Mouse (Mus musculus): ENCODE results near the gene Tma7. TPM values are rescaled to one million over a fixed set of nuclear protein-coding genes. Genes with fewer than 3 reads are reported as not detected.

Tma7 gene
- polyA plus RNA-seq, 2 experiments: 191 to 664 TPM

DNA sequence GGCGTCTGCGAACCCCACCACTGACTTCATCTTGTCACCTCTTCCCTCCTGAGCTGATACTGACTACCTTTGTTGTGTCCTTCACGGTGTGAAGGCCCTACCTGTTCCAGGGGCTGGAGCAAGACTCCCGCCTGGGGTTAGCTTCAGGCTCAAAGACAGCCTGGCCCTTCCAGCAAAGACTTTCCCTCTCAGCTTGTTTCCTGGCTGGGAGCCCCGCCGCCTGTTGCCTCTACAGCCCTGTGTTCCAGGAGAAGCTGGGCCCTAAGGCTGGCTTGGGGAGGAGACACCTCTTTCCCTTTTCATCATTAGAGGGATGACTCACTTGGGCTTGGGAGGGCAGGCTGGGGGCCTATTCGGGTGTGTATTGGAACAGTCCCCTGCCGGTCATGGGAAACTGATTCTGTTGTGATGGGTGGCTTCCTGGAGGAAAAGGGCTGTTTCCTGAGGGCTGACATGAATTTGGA, 43.5 kb downstream of the Tma7 start:
- peak overlapping the region; percentile 81 for H3K4me2 ChIP-seq (replicated peaks; ENCODE audit: low read depth, low read length, severe bottlenecking)
- H3K27me3 ChIP-seq (ENCODE audit: control insufficient read depth, insufficient read depth, low read length): no peaks in the 10 kb centered on the region
- peak overlapping the region; percentile 55 for H3K27ac ChIP-seq (replicated peaks; ENCODE audit: low read depth, low read length)
- DNase-seq (ENCODE audit: low spot score) (no peak), ATAC-seq (ENCODE audit: low FRiP score, low read depth) (peak; percentile 3; the same call in 1 of the 2 replicates)
- no peak for TF ChIP-seq POLR2A (IDR thresholded peaks at IDR 0.05; ENCODE audit: borderline replicate concordance, extremely low read depth, insufficient read depth, insufficient read length)
- peaks cover 13% of the 10 kb centered on the region; the same call in 1 of the 2 replicates for H3K4me1 ChIP-seq (ENCODE audit: control insufficient read depth, insufficient read depth, low read length)
- peak overlapping the region; percentile 84 for H3K9ac ChIP-seq (ENCODE audit: low read depth, low read length, severe bottlenecking)
- peak overlapping the region; percentile 79 for H3K4me3 ChIP-seq (replicated peaks; ENCODE audit: low read length)
- H3K36me3 ChIP-seq (ENCODE audit: control insufficient read depth, insufficient read depth, low read length): no peaks in the 10 kb centered on the region; the same call in 1 of the 2 replicates
- H3K9me3 ChIP-seq (ENCODE audit: control insufficient read depth, low read length): no peaks in the 10 kb centered on the region
- WGBS: 13% methylated on average over 6 of the region's 8 CpGs

DNA sequence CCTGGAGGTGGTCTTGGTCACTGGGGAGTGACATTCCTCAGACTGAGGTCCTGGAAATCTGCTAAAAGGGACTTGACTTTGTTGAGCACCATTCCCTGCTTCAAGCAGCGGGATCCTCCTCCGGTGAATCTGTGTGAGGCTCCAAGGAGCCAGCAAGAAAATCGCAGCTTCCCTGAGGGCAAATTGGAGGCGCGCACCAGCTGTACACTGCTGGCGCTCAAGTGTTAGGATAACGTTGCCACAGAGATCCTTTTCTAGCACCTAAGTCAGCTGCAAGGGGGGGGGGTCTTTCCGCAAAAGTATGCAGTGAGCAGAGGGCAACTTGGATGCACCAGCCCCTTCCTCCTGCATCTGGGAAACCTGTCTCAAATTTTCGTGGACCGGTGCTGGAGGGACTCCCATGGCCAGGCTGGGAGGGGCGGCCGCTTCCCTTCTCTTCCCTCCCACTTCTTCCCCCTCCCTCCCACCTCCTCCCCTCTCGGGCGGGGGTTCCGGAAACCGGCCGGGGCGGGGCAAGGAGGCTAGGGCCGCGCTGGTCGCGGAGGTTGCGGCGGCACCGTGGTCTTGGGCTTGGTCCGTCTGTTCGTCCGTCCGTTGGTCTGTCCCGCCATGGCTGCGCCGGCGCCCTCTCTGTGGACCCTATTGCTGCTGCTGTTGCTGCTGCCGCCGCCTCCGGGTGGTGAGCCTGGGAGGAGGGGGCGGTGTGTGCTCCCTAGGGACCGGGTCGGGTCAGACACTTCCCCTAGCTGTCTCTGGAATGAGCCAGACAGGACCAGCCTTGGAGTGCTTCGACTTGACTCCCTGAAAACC, 44.1 kb downstream of the Tma7 start, which contains the start of gene Shisa5:
Shisa5 (plus strand) TSS at position 480 of the 810 bp plus-strand sequence.
- Histone ChIP-seq H3K4me1 (ENCODE audit: control insufficient read depth, insufficient read depth, low read length) (peaks cover 13% of the 10 kb centered on the region; the same call in 1 of the 2 replicates), H3K36me3 (ENCODE audit: control insufficient read depth, insufficient read depth, low read length) (no peaks in the 10 kb centered on the region; the same call in 1 of the 2 replicates), H3K27me3 (ENCODE audit: control insufficient read depth, insufficient read depth, low read length) (no peaks in the 10 kb centered on the region), H3K4me2 (replicated peaks; ENCODE audit: low read depth, low read length, severe bottlenecking) (peak within 1 kb of the TSS; percentile 81), H3K4me3 (replicated peaks; ENCODE audit: low read length) (peak within 1 kb of the TSS; percentile 79), H3K9ac (ENCODE audit: low read depth, low read length, severe bottlenecking) (peak within 1 kb of the TSS; percentile 84), H3K9me3 (ENCODE audit: control insufficient read depth, low read length) (no peaks in the 10 kb centered on the region), H3K27ac (replicated peaks; ENCODE audit: low read depth, low read length) (peak within 1 kb of the TSS; percentile 55)
- WGBS: 1% methylated on average over 36 of the region's 40 CpGs
- DNase-seq (ENCODE audit: low spot score) (peak; percentile 75), ATAC-seq (ENCODE audit: low FRiP score, low read depth) (peak; percentile 95)
- TF ChIP-seq POLR2A (IDR thresholded peaks at IDR 0.05; ENCODE audit: borderline replicate concordance, extremely low read depth, insufficient read depth, insufficient read length): peak; percentile 86; the same call in 1 of the 2 replicates

DNA sequence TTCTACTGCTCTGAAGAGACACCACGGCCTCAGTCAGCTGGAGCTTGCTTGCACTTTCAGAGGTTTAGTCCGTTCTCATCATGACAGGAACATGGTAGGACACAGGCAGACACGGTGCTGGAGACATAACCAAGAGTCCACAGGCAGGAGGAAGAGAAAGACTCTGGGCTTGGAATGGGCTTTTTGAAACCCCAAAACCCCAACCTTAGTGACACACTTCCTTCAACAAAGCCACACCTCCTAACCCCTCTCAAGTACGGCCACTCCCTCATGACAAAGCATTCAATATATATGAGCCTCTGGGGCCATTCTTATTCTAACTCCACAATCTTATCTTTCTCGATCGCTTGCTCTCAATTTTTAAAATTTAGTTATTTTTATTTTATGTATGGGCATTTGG, 50.0 kb downstream of the Tma7 start:
- ATAC-seq (ENCODE audit: low FRiP score, low read depth) (no peak), DNase-seq (ENCODE audit: low spot score) (no peak)
- Histone ChIP-seq H3K9me3 (ENCODE audit: control insufficient read depth, low read length) (no peaks in the 10 kb centered on the region), H3K4me3 (replicated peaks; ENCODE audit: low read length) (no peak overlapping the region), H3K4me2 (replicated peaks; ENCODE audit: low read depth, low read length, severe bottlenecking) (no peak overlapping the region), H3K27ac (replicated peaks; ENCODE audit: low read depth, low read length) (no peak overlapping the region), H3K4me1 (ENCODE audit: control insufficient read depth, insufficient read depth, low read length) (no peaks in the 10 kb centered on the region), H3K36me3 (ENCODE audit: control insufficient read depth, insufficient read depth, low read length) (no peaks in the 10 kb centered on the region), H3K9ac (ENCODE audit: low read depth, low read length, severe bottlenecking) (no peak overlapping the region), H3K27me3 (ENCODE audit: control insufficient read depth, insufficient read depth, low read length) (no peaks in the 10 kb centered on the region)
- WGBS: 87% methylated on average over 6 of the region's 6 CpGs
- no peak for TF ChIP-seq POLR2A (IDR thresholded peaks at IDR 0.05; ENCODE audit: borderline replicate concordance, extremely low read depth, insufficient read depth, insufficient read length)

DNA sequence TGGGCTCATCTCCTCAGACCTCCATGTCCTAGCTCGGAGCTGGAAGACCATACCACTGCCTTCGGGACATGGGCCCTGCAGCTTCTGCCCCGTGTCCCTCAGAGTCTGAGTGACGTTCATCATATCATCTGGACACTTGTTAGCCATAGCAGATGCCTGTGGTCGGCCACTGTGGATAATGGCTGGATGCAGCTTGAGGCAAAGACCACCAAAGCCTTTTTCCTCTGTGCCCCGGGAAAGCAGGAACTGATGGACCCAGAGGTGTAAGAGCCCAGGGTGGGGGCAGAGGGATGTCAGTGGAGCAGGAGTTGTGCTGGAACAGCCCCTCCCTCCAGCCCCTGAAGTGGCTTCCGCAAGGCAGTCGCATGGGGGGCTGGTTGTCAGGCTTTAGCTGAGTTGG, 50.7 kb downstream of the Tma7 start:
- TF ChIP-seq POLR2A (IDR thresholded peaks at IDR 0.05; ENCODE audit: borderline replicate concordance, extremely low read depth, insufficient read depth, insufficient read length): no peak
- DNase-seq (ENCODE audit: low spot score): no peak
- 77% methylated on average over 8 of the region's 8 CpGs for WGBS

DNA sequence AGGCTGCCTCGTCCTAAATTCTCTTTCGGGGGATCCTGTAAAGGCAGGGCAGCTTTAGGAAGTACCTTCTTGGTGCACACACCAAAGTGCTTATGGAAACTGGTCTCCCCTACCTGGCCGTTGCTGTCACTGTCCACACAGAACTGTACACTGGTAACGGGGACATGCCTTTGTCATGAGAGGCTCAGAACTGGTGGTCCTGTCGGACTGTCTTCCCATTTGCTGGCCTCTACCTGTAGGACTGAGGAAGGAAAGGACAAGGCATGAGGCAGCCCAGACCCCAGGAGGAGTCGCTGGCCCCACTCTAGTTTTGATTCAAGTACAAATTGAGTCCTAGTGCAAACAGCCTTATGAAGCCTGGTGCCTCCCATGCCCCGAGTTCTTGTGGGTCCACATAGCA, 51.4 kb downstream of the Tma7 start:
- no peaks in the 10 kb centered on the region for H3K36me3 ChIP-seq (ENCODE audit: control insufficient read depth, insufficient read depth, low read length)
- no peaks in the 10 kb centered on the region for H3K27me3 ChIP-seq (ENCODE audit: control insufficient read depth, insufficient read depth, low read length)
- no peak overlapping the region for H3K9ac ChIP-seq (ENCODE audit: low read depth, low read length, severe bottlenecking)
- H3K27ac ChIP-seq (replicated peaks; ENCODE audit: low read depth, low read length): no peak overlapping the region
- H3K4me1 ChIP-seq (ENCODE audit: control insufficient read depth, insufficient read depth, low read length): no peaks in the 10 kb centered on the region
- no peak overlapping the region for H3K4me2 ChIP-seq (replicated peaks; ENCODE audit: low read depth, low read length, severe bottlenecking)
- 90% methylated on average over 7 of the region's 7 CpGs for WGBS
- H3K9me3 ChIP-seq (ENCODE audit: control insufficient read depth, low read length): no peaks in the 10 kb centered on the region
- DNase-seq (ENCODE audit: low spot score) (no peak), ATAC-seq (ENCODE audit: low FRiP score, low read depth) (no peak)
- TF ChIP-seq POLR2A (IDR thresholded peaks at IDR 0.05; ENCODE audit: borderline replicate concordance, extremely low read depth, insufficient read depth, insufficient read length): no peak
- H3K4me3 ChIP-seq (replicated peaks; ENCODE audit: low read length): no peak overlapping the region

More for the DNA sequence above, 50.7 kb downstream of the Tma7 start:
- no peak overlapping the region for H3K9ac ChIP-seq (ENCODE audit: low read depth, low read length, severe bottlenecking)
- H3K27ac ChIP-seq (replicated peaks; ENCODE audit: low read depth, low read length): no peak overlapping the region
- H3K27me3 ChIP-seq (ENCODE audit: control insufficient read depth, insufficient read depth, low read length): no peaks in the 10 kb centered on the region
- H3K4me1 ChIP-seq (ENCODE audit: control insufficient read depth, insufficient read depth, low read length): no peaks in the 10 kb centered on the region
- no peaks in the 10 kb centered on the region for H3K36me3 ChIP-seq (ENCODE audit: control insufficient read depth, insufficient read depth, low read length)
- H3K4me3 ChIP-seq (replicated peaks; ENCODE audit: low read length): no peak overlapping the region
- H3K9me3 ChIP-seq (ENCODE audit: control insufficient read depth, low read length): no peaks in the 10 kb centered on the region
- ATAC-seq (ENCODE audit: low FRiP score, low read depth): no peak
- no peak overlapping the region for H3K4me2 ChIP-seq (replicated peaks; ENCODE audit: low read depth, low read length, severe bottlenecking)

All from limb, embryonic 14.5 days (tissue).